Mouse (Mus musculus): ENCODE measurements at regions not wholly inside any gene's neighbourhood (a gene's known extent, or its start where the extent isn't known, plus 50 kb on each side); places are given as distances from the start of the nearest gene placed in this dataset.

DNA sequence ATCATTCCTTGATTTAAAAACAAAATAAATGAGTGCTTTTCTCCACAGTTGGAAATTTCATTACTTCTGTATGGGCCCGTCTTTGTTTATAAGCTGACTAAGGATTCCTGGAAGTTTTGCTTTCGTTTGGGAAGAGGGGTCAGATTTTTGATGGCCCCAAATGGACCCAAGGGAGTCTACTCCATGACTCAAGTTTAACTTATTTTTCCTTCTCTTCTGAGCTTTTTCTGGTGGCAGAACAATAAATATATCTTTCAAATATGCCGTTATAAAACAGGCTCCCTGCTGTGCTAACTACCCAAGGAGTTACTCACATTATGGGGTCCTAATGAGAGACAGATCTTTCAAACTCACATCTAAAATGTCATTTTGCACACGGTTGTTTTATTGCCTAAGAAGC is 187.4 kb upstream of the BC052040 start:
- no peak for TF ChIP-seq CTCF (IDR thresholded peaks at IDR 0.05; ENCODE audit: borderline replicate concordance, control insufficient read depth, extremely low read depth, insufficient read depth, low read length, poor library complexity)
- TF ChIP-seq POLR2A (IDR thresholded peaks at IDR 0.05; ENCODE audit: control insufficient read depth, extremely low read depth, insufficient read depth, low read length, poor library complexity): no peak

Measured in thymus, adult 2 months (tissue).